Mouse (Mus musculus) small intestine, adult 2 months (tissue): ENCODE data around the gene Xrcc1. TPM values are rescaled to one million over a fixed set of nuclear protein-coding genes. Genes with fewer than 3 reads are reported as not detected.

Experiments used
- H3K27ac ChIP-seq: fragments of 200-500 bp; 2 replicates; pipeline ENCODE4 v1.5.1; 2012; ENCODE audit warnings: low read depth, low read length, control low read depth, inconsistent platforms; ENCODE audit not compliant: insufficient read depth
- H3K27me3 ChIP-seq: fragments of 200-500 bp; 2 replicates; pipeline ENCODE4 v1.6.1; 2012; ENCODE audit warnings: mild to moderate bottlenecking, moderate library complexity, low read length, inconsistent platforms; ENCODE audit not compliant: control insufficient read depth, insufficient read depth
- H3K36me3 ChIP-seq: fragments of 200-500 bp; 2 replicates; pipeline ENCODE4 v1.6.1; 2012; ENCODE audit warnings: mild to moderate bottlenecking, low read length, control low read depth, inconsistent platforms; ENCODE audit not compliant: control insufficient read depth, insufficient read depth
- H3K4me1 ChIP-seq: fragments of 200-500 bp; 2 replicates; pipeline ENCODE4 v1.6.1; 2012; ENCODE audit warnings: low read length, inconsistent platforms, mixed read lengths; ENCODE audit not compliant: control insufficient read depth, insufficient read depth, insufficient read length
- H3K4me3 ChIP-seq: fragments of 200-500 bp; 2 replicates; pipeline ENCODE4 v1.5.1; 2012; ENCODE audit warnings: low read depth, mild to moderate bottlenecking, control low read depth, inconsistent platforms, low read length, moderate library complexity
- CTCF ChIP-seq: fragments of 200-500 bp; IDR thresholded peaks from 2 replicates; pipeline ENCODE4 v1.5.1; 2012; ENCODE audit warnings: low read depth, mild to moderate bottlenecking, control low read depth, inconsistent platforms, low read length, moderate library complexity, mixed read lengths; ENCODE audit not compliant: insufficient replicate concordance, insufficient read length; ENCODE audit errors: extremely low read depth
- POLR2A ChIP-seq: fragments of 200-500 bp; IDR thresholded peaks from 2 replicates; pipeline ENCODE4 v1.6.1; 2012; ENCODE audit warnings: low read depth, mild to moderate bottlenecking, control low read depth, inconsistent platforms, low read length, moderate library complexity
- WGBS: fragments of 180-500 bp; shearing (Covaris S2); methylation state at CpG from one replicate; pipeline ENCODE4 v1.1.7; 2018; 5-methylcytosine and 5-hydroxymethylcytosine counted together
- polyA plus RNA-seq: library from polyadenylated mRNA; depleted of rRNA; stranded (reverse); fragments of >200 nt; gene quantifications from 2 replicates; pipeline ENCODE4 v1.2.3, GENCODE M21; 2012

Xrcc1 gene
- polyA plus RNA-seq, 1 experiment, result 24.7 TPM

- Histone ChIP-seq H3K4me3 (peak overlapping the region; percentile 85), H3K36me3 (no peaks in the 10 kb centered on the region), H3K27me3 (no peaks in the 10 kb centered on the region), H3K4me1 (peaks cover 3% of the 10 kb centered on the region), H3K27ac (peak overlapping the region; percentile 64)
- WGBS, result under 1% methylated on average over 57 of the region's 57 CpGs
- TF ChIP-seq POLR2A (peak; percentile 36; the same call in 1 of the 2 replicates), CTCF (no peak)
Observed at GRCm38 (mm10) chr7:24546634-24547389, 723 bp downstream of the Xrcc1 start.

GRCm38 (mm10) chr7:24547534-24548036 is 1.5 kb downstream of the Xrcc1 start:
- Histone ChIP-seq H3K27me3 (no peaks in the 10 kb centered on the region), H3K4me3 (peak overlapping the region; percentile 85), H3K36me3 (no peaks in the 10 kb centered on the region; the same call in 1 of the 2 replicates), H3K4me1 (peaks cover 3% of the 10 kb centered on the region), H3K27ac (no peak overlapping the region)
- 22% methylated on average over 13 of the region's 13 CpGs for WGBS
- no peak for TF ChIP-seq POLR2A
- TF ChIP-seq CTCF, result no peak

GRCm38 (mm10) chr7:24551985-24552759 is 6.1 kb downstream of the Xrcc1 start:
- H3K27me3 ChIP-seq, result no peaks in the 10 kb centered on the region
- no peak for TF ChIP-seq CTCF
- TF ChIP-seq POLR2A, result no peak
- no peak overlapping the region for H3K27ac ChIP-seq
- H3K4me1 ChIP-seq, result no peaks in the 10 kb centered on the region; the same call in 1 of the 2 replicates
- WGBS, result 86% methylated on average over 12 of the region's 12 CpGs
- no peaks in the 10 kb centered on the region; the same call in 1 of the 2 replicates for H3K36me3 ChIP-seq
- no peak overlapping the region for H3K4me3 ChIP-seq

- TF ChIP-seq POLR2A (no peak), CTCF (no peak)
- no peaks in the 10 kb centered on the region for H3K4me1 ChIP-seq
- 91% methylated on average over 10 of the region's 10 CpGs for WGBS
- H3K27me3 ChIP-seq, result no peaks in the 10 kb centered on the region
- no peak overlapping the region for H3K4me3 ChIP-seq
- H3K27ac ChIP-seq, result no peak overlapping the region
- H3K36me3 ChIP-seq, result peaks cover 3% of the 10 kb centered on the region
Observed at GRCm38 (mm10) chr7:24555786-24556185, 9.7 kb downstream of the Xrcc1 start.

- Histone ChIP-seq H3K36me3 (peaks cover 7% of the 10 kb centered on the region), H3K4me3 (no peak overlapping the region), H3K27ac (no peak overlapping the region), H3K4me1 (no peaks in the 10 kb centered on the region), H3K27me3 (no peaks in the 10 kb centered on the region)
- TF ChIP-seq CTCF (no peak), POLR2A (no peak)
- WGBS, result 93% methylated on average over 4 of the region's 4 CpGs
Observed at GRCm38 (mm10) chr7:24561450-24561849, 15.4 kb downstream of the Xrcc1 start.

- TF ChIP-seq POLR2A, result no peak
- no peak for TF ChIP-seq CTCF
- 90% methylated on average over 8 of the region's 8 CpGs for WGBS
- no peak overlapping the region for H3K4me3 ChIP-seq
- H3K4me1 ChIP-seq, result no peaks in the 10 kb centered on the region
- no peaks in the 10 kb centered on the region for H3K27me3 ChIP-seq
- H3K36me3 ChIP-seq, result peaks cover 22% of the 10 kb centered on the region
- no peak overlapping the region for H3K27ac ChIP-seq
Observed at GRCm38 (mm10) chr7:24563191-24563836, 17.2 kb downstream of the Xrcc1 start.
